Mouse (Mus musculus) ovary, adult 2 months (tissue): ENCODE results near the gene Olfr1413. TPM values are rescaled to one million over a fixed set of nuclear protein-coding genes. Genes with fewer than 3 reads are reported as not detected.

Experiments used
- polyA plus RNA-seq: library from polyadenylated mRNA; depleted of rRNA; stranded (reverse); fragments of >200 nt; gene quantifications from 2 replicates; pipeline ENCODE4 v1.2.3, GENCODE M21; 2012; rRNA removed

Gene Olfr1413
- not detected in 2 replicates for polyA plus RNA-seq

DNA sequence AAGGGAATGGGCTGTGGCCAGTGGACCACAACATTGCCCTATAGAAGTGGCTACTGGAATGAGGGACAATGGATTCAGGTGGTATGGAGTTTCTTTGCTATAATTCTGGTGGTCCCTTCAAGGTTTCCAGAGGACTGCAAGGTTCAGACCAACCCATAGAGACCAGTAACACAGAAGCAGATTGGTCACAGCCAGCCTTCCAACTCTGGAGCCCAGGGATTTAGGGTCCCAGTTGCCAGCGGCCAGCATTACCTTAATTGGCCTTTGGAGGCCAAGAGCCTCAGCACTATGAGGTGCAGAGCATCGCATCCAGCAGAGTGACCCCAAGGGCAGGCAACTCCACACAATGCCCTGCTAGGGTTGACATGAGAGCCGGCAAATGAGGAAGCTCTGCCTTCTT lies at the start of gene Olfr1413:
Gene Olfr1413 (plus strand): TSS at position 301 of the 400 bp plus-strand sequence.

GRCm38 (mm10) chr1:92585479-92585878 lies 14.4 kb downstream of the Olfr1413 start, which contains the start of gene Olfr1412:
TSS of gene Olfr1412 (plus strand) at chr1:92585779.

DNA sequence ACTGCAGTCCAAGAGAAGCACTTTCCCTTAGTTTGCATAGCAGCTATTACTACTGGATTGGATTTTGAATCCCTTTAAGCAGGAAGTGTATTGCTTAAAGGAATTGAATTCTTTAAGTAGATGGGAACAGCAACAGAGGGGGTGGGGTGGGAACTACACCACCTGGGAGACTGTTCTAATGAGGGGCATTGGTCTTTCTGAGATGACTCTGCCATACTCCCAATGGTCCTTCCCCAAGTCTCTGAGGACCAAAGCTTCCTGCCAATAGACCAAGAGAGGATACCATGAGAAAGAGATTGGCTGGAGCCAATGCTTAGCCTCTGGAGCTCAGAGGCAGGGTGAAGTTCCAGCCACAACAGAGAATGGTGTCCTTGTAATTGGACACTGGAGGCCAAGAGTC lies 23.0 kb downstream of the Olfr1413 start, which contains the start of gene Olfr1411:
Gene Olfr1411 (plus strand): TSS at position 301 of the 400 bp plus-strand sequence.

GRCm38 (mm10) chr1:92605482-92605881 lies 34.4 kb downstream of the Olfr1413 start, which contains the start of gene Olfr1410:
TSS of gene Olfr1410 (plus strand) at chr1:92605782.

GRCm38 (mm10) chr1:92617488-92617887 lies 46.4 kb downstream of the Olfr1413 start, which contains the start of gene Olfr12:
TSS of gene Olfr12 (plus strand) at chr1:92617788.

Other genes with a start within 250 kb of the Olfr1413 start
- 108 and 135 TPM in 2 replicates for gene Ndufa10, start 97.5 kb upstream of the Olfr1413 start, polyA plus RNA-seq
- gene Olfr1416, start 86.2 kb upstream of the Olfr1413 start, polyA plus RNA-seq = not detected in 2 replicates
- not detected in 2 replicates for gene Olfr1415, start 75.2 kb upstream of the Olfr1413 start, polyA plus RNA-seq
- not detected in 2 replicates for gene Olfr1414, start 52.7 kb upstream of the Olfr1413 start, polyA plus RNA-seq
- gene Olfr1412, start 14.5 kb downstream of the Olfr1413 start, polyA plus RNA-seq = not detected in 2 replicates
- not detected in 2 replicates for gene Olfr1411, start 23.1 kb downstream of the Olfr1413 start, polyA plus RNA-seq
- not detected in 2 replicates for gene Olfr1410, start 34.5 kb downstream of the Olfr1413 start, polyA plus RNA-seq
- not detected in 2 replicates for gene Olfr12, start 46.5 kb downstream of the Olfr1413 start, polyA plus RNA-seq
- 38.1 and 77.4 TPM in 2 replicates for gene Cops9, start 70.7 kb downstream of the Olfr1413 start, polyA plus RNA-seq
- gene Otos, start 77.5 kb downstream of the Olfr1413 start, polyA plus RNA-seq = 0.31 TPM in 1 of 2 replicates, not detected in the other